Mouse (Mus musculus): ENCODE results near the gene Atxn3.
A peak's percentile ranks its signal among the peaks of the same experiment; 100 is the strongest.
"Not testable (repeated sequence)": the region's sequence is repeated elsewhere in the genome, so short reads cannot be mapped to it uniquely, and the experiment has no call there.

Atxn3 gene

DNA sequence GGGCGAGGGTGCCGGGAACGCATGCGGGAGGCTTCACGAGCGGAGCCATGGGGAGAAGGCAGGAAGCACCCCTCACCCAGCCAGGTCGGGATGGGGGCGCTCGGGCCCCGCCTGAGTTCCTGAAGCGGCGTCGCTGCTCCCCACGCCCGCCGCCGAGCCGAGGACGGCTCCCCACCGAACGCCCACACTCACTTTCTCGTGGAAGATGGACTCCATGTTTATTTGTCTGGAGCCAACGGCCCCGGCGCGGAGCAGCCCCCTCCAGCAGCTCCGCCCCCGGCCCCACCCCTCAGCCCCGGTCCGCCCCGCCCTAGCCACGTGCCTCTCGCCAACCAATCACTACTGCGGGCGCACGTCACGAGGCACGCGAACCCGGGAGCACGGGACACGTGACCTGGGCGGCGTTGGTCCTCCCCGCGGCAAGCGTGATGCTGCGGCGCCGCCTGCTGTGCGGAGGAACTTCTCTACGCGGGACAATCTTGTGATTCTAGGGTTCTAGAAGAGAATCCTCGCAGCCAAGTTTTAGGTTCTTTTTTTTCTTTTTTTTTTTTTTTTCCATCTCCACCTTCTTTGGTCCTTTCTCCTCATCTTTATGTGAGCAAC, at the start of gene Atxn3:
Gene Atxn3, minus strand, starts transcription at position 305 of the 603 bp plus-strand sequence.
- peak; percentile 97 for DNase-seq (ENCODE audit: low read depth)

DNA sequence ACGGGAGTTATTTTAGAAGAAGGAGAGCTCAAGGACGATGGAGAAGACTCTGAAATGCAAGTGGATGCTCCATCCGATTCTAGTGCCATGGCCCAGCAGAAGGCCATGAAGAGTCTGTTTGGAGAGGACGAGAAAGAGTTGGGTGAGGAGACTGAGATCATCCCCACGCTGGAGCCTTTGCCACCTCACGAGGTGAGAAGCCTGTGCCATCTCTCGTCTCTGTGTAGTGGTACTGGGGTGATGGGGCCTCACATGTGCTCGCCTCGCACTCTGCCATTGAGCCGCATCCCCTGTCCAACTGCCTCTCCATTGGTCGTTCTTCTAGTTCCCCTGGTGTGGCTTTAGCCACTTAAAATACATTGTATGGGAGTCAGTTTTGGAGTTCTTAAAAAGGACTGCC, 42.7 kb upstream of the Atxn3 start:
- no peak for DNase-seq (ENCODE audit: low read depth)

DNA sequence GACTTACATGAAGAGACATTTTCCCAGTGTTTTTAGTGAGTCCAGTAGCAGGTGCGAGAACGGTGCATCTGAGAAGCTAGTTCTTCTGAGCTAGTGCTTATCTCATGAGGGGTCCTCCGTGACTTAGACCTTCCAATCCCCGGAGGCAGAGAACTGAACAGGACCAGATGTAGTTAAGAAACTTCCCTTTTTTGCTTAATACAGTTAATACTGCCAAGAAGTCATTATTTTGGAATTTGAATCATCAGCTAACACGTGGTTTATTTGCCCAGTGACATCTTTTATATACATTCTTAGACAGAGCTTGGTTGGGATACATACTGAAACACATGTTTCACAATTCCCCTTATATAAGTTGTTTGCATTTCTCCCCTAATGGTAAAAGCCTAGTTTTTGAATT, 40.9 kb upstream of the Atxn3 start:
- no peak for DNase-seq (ENCODE audit: low read depth)

DNA sequence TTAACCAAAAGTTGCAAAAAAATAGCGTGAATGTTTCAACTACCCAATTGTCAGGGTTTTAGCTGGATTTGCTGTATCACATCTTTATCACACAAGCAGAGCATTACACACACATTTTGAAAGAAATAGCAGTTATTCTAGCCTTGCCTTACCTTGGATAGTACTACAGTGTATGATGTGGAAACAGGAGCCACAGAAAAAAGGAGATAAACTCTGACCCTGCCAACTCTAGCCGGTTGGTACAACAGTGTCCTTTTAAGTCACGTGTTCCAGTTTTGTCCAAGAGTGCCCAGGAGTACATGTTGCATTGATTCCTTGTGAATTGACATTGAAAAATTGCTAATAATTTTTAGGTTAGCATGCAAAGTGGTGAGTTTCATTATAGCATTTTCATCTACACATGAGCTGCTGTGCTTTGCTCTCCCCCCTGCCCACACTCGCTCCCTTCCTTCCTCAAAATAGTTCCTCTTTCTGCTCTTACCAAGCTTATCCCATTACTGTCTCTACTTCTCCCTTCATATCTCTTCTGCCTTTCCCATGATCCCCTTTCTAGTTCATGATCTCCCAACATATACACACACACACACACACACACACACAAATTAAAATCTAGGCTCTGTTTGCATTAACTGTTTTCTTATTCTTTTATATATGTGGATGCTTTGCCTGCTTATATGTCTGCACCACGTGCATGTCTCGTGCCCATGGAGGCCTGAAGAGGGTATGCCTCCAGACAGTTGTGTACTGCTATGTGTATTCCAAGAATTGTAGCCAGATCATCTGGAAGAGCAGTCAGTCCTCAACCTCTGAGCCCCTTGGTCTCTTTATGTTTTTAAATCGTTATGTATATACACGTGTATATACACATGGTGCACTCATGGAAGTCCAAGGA, 36.8 kb upstream of the Atxn3 start:
- DNase-seq (ENCODE audit: low read depth) = no peak

DNA sequence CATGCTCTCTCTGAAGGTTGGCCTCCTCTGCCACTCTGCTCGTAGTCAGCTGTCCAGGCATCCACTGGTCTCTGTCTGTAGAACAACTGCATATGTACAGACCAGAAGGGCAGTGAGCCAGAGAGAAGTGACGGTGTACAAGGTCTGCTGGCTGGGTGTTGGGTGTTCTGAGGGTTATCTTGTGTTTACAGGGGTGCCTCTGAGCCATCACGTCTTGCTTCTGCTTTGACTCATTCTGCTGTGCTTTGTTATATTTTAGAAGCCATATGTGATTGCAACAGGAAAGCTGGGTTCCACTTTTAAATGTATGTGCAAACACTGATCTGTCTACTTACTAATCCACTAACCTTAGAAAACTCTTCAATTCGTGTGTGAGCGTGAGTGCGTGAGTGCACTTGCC, 29.6 kb upstream of the Atxn3 start:
- no peak for DNase-seq (ENCODE audit: low read depth)

DNA sequence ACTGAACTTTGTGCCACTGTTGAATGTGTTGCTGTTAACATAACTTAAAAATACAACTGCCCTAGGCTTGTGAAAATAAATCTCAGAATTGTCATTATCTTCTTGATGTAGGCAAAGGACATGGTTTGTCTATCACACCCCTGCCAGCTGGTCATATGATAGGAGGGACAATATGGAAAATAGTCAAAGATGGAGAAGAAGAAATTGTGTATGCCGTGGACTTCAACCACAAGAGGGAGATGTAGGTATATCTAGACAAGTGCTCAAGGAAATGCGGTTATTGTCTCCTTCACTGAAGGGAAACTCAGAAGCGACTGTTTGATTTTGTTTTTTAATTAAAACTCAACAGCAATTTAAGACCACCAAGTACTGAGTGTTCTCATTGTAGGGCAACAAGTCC, 27.1 kb upstream of the Atxn3 start:
- DNase-seq (ENCODE audit: low read depth) = peak; percentile 45

DNA sequence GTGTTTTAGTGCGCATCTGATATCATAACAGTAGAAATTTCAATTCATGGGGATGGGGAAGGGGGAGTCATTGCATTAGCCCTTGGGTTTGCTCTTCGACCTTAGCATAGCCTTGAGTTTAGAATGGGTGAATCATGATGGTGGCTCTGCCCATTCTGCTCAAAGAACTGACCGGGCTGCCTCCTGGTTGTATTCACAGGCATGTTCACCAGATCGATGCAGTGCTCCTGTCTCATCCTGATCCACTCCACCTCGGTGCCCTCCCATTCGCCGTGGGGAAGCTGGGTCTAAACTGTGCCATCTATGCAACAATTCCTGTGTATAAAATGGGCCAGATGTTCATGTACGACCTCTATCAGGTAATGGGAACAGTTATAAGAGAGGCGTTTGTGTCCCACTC, 24.9 kb upstream of the Atxn3 start:
- no peak for DNase-seq (ENCODE audit: low read depth)

DNA sequence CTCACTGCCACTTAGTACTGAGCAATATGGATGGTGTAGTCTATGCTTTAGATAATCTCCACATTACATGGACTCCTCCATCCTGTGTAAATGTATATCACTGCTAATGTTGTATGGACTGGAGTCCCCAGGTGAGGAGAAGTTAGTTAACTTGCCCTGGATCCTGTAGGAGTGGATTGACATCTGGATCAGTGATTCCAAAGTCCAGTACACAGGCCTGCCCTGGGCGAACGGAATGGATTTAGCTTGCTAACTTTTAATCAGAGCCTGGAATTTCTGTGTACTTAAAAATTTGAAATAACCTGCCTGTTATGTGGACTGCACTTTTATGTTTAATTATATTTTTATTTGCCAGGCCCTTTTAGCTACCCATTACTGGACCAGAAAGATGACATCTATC, 23.5 kb upstream of the Atxn3 start:
- no peak for DNase-seq (ENCODE audit: low read depth)

DNA sequence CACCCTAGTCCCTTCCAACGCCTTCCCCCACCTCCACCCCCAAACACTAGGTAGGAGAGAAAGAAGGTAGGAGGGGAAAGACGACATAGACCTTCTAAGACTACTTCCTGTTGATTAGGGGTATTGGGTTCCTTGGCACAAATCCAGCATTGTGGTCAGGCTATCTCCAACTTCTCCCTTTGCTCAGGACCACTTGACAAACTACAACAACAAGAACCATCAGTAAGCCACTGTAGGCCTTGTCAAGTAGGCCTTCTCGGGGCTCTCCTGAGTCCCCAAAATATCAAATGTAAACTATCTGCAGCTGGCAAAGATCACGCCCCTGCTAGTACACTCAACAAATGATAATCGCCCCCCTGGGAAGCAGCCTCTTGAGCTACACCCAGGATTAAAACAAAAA, 22.2 kb upstream of the Atxn3 start:
- DNase-seq (ENCODE audit: low read depth) = peak; percentile 57

DNA sequence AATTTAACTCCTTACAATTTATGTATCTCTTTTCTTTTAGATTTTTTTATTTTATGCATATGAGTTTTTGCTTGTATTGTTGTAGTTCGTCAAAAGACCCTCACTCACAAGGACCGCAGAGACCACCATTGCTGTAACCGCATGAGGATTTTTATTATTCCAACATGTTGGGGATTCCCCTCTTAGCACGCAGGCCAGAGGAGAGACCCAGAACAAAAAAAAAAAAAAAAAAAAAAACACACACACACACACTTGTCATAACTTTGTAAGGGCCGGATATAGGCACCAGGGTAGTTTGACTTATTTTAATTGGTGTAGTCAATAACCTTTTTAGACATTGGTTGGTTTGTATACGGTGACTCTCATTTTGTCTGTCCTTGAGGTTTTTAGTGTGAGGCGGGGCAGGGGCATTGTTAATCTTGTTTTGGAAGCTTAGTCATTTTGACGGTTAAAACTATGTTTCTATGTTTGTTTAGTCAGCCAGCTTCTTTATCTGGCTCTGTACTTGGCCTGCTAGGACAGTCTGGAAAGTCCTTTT, 21.2 kb upstream of the Atxn3 start:
- peak; percentile 77 for DNase-seq (ENCODE audit: low read depth)

DNA sequence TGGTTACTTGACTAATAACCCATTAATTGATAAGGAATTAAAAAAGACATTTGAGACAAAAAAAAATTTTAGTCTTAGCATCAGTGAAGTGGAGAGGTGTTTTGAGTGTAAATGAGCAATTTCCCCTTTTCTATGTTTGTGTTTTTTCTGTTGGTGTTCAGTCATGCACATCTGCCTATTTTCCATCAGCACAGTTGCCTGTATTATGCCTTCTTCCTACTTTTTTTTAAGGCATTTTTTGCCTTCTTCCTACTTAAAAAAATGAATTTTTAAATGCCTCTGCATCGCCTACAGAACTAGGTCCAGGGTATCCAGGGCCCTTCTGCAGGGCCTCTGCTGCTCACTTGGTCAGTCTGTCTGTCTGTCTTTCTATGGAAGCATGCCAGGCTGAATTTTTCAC, 20.5 kb upstream of the Atxn3 start:
- no peak for DNase-seq (ENCODE audit: low read depth)

DNA sequence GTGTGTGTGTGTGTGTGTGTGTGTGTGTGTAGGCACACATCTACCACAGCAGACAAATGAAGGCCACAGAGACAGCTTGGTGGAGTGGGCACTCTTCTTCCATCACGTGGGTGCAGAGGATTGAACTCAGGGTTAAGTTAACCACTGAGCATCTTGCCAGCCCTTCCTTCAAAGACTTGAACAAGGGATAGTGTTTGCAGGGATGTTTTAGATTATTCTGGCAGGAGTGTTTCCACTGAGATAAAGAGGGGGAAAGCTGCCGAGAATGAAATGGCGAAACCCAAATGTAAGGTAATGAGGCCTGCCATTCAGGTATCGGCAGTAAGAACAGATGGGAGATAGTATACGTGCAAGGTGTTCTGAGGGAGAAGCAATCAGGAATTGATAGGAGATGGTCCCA, 20.1 kb upstream of the Atxn3 start:
- DNase-seq (ENCODE audit: low read depth) = peak; percentile 21

DNA sequence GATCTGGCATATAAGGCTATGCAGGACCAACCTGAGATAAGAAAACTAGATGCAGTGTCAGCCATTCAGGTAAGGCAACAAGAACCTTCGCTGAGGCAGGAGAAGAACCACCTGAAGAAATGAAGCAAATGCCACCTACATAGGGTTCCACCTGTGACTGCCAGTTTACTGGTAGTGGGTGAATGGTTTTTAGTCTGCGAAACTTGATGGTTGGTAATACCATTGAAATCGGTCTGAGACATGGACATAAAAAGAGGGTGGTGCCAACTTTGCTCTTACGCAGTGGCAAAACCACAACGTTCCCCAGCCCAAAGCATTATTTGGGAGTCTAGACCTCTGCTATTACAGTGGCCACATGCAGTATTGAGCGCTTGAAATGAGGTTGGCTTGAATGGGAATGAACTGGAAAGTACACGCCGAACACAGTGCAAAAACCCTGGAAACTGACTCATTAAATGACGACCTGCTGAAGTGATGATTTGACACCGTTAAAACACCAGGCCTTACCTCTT, 19.4 kb upstream of the Atxn3 start:
- no peak for DNase-seq (ENCODE audit: low read depth)

DNA sequence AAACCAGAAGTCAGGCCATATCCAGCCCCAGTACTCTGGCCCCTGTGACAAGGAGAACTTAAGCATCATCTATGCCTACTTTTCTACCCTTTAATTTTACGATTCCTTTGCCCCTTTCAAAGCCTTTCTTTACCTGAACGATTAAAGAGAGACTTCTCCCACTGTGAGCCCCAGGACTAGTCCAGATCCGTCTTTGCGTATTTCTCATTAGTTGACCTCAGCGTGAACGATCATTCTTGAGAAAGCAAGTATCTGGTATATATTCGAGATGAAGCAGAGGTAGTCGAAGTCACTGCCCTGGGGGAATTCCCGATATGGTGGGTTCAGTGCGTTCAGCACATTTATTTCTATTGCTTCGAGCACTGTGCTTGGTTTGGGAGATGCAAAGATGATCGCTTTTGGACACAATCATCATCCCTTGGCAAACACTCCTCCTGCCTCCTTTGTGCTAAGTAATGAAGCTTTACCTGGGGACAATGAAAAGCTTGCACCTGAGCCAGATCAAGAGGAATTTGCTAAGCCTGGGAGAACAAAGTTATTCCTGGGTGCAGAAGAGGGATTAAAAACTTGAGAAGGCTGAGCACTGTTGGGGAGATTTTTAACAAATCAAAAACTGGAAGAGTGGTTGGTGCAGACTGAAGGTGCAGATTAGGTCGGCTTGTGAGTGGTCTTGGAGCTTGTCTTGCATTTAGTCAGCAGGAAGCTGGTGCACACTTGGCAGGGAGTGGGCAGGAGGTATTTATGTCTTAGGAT, 18.8 kb upstream of the Atxn3 start:
- DNase-seq (ENCODE audit: low read depth) = peak; percentile 75

DNA sequence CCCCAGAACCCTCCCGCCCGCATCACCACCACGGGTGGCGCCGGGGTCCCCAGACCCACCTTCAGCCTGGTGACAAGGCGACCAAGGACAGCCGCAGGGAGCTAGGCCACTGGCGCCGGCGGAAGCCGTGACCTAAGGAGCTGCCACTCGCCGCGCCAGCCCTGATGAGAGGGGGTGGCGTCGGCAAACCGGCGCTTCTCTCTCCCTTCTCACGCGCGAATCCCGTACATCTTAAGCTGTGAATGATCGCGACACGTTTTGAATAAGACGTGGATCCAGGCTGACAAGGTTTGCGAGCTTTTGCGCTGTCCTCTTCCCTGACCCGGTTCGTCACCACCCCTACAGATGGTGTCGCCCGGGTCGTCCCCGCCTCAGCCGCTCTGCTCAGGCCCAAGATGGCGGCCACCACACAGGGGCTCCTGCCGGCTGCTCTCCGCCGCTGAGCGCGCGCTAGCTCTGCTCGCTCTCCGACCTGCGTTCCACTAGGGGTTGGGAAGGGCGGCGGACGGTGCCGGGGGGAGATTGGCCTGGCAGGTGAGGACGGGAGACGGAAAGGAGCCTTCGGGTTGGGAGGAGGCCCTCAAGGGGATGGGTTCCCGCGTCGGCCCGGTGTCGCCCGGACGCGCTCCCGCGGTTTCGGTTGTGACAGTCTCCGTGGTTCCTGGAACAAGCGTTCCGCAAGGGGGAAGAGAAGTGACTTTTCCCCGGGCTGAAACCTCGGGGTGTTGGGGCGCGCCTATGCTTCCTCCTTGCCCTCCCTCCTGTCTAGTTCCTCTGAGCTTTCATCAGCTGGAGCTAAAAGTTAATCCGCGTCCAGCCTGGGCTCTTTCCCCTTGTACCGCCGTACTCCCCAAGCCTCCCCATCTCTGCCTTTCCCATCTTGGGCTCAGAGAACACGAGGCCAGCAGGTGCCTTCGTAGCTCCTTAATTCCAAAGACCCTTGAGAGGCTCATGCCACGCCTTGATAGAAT, 17.8 kb upstream of the Atxn3 start, which contains the start of gene Cpsf2:
Gene Cpsf2, plus strand, starts transcription at position 388 of the 971 bp plus-strand sequence.
- DNase-seq (ENCODE audit: low read depth) = peak; percentile 92

DNA sequence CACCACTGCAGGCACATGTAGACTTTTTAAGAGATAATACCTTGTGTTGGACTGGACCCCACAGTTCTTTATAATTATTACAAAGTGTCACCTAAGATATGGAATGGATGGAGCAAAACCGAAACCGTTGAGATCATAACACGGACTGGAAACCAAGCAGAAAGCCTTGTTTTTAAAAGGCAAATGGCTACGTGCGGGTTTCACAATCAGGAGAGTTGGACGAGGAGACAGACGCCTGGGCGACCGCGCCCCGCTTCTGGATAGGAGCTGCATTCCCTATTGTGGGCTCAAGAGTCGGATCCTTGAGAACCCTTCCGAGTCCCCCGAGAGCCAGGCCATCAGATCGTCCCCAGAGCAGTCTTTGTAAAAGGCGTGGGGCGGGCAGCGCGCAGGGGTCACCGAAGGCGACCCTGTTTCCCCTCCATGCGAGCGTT, 17.1 kb upstream of the Atxn3 start:
- DNase-seq (ENCODE audit: low read depth) = no peak

DNA sequence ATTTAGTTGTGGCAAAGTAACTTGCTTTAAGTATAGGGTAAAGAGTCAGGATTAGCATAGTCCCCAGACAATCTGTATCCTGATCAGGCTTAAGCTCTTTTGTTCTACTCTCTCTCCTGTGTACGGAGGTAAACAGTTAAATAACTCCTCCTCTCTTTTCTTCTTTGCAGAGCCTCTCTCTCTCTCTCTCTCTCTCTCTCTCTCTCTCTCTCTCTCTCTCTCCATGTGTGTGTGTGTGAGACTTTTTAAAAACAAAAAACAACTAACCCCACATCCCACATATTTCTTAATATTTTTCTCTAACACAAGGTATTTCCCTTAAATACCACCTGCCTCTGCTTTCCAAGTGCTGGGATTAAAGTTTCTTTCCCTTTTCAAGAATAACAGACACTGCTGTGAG, 16.5 kb upstream of the Atxn3 start:
- DNase-seq (ENCODE audit: low read depth) = peak; percentile 48

DNA sequence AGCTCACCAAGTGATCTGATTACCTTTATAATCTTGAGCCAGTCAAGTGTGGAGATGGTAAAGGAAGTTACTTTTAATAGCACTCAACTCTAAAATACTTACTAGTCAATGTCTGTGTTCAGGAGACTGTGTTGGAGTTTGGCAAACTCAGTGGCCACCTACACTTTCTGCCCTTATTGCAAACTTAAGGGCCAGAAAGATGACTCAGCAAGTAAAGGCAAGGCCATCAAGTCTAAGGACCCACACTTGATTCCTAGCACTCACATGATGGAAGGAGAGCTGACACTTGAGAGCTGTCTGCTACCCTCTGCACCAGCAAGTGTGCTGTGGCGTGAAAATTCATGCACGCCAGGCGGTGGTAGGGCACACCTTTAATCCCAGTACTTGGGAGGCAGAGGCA, 14.2 kb upstream of the Atxn3 start:
- DNase-seq (ENCODE audit: low read depth) = no peak

DNA sequence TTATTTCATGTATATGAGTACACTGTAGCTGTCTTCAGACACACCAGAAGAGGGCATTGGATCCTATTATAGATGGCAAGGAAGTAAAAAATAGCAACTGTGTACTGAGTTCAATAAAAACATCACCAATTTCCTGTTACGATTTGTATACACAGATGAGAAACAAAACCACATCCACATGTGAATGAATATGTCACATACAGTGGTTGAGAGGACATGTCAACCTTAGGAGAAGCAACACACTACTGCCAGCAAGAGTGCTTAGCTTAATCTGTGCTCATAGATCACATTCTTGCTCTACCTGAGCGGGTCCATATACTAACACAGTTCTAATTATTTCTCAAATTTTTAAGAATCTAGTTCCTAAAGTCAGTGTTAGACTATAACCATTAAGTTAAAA, 13.3 kb upstream of the Atxn3 start:
- DNase-seq (ENCODE audit: low read depth) = peak; percentile 53

DNA sequence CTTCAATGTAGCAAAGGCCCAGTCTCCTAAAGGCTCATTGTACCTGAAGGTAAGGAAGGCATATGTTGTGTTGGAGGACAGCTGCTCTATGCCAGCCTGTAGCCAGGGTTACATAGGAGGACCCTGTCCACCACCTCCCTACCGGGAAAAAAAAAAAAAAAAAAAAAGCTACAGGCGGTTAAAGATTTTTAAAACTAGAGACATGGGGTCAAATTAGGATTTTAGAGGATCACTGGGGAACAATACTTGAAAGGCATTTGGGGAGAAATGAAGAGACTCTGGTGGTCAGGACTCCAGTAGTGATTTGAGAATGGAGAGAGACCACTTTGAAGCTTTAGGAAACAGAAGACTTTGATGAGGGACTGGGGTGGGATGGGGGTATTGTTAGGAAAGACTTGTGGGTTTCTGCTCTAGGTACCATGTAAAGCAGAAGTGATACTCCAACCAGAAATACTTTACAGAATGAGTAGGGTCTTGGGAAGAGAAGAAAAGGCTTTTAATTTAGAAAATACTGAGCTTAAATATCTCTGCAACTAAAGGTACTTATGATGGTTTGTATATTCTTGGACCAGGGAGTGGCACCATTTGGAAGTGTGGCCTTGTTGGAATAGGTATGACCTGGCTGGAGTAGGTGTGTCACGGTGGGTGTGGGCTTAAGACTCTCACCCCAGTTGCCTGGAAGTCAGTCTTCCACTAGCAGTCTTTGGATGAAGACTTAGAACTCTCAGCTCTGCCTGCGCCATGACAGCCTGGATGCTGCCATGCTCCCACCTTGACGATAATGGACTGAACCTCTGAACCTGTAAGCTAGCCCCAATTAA, 1.1 kb upstream of the Atxn3 start:
- DNase-seq (ENCODE audit: low read depth) = not testable (repeated sequence)

Measured in induced T-regulatory cell, adult 2 months (primary cell).